Mouse (Mus musculus): ENCODE results near the gene Itih1.

- TF ChIP-seq CTCF (IDR thresholded peaks at IDR 0.05; ENCODE audit: low read depth, low read length) (no peak), EP300 (IDR thresholded peaks at IDR 0.05; ENCODE audit: insufficient read depth, low read depth, low read length) (no peak), POLR2A (IDR thresholded peaks at IDR 0.05; ENCODE audit: insufficient read depth, low read length) (no peak)
Measured at GRCm38 (mm10) chr14:30886204-30886603, 56.9 kb downstream of the Itih1 start, which contains the start of gene Itih4.

Data from ES-Bruce4 (cell line).